Mouse (Mus musculus) left cerebral cortex, adult 9 months (tissue): ENCODE data around the gene H2-M9.

Experiments
- DNase-seq, 2 experiments: peaks; one replicate each; pipeline ENCODE4 v3.0.0; 2022; ENCODE audit warnings: low spot score in 2 of 2

H2-M9 gene

DNA sequence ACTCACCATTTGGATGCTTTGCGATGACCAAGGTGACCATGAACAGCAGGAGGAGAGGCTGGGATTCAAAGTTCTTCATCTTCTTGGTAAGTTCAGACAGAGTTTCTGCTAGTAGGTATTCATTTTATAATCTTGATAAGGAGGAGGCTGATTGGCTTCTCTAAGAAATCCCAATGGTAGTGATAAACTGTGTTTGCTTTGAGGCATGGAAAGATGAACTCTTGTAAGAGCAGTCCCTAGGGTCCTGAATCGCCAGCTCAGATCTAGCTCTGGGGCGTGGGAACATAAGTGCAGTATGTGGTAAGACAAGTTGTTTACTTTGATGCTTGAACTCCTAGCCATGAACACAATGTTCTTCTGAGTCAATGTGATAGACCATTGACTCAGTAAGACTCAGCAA is at the start of gene H2-M9:
Gene H2-M9 (minus strand): TSS at position 101 of the 400 bp plus-strand sequence.
- no peak for DNase-seq

DNA sequence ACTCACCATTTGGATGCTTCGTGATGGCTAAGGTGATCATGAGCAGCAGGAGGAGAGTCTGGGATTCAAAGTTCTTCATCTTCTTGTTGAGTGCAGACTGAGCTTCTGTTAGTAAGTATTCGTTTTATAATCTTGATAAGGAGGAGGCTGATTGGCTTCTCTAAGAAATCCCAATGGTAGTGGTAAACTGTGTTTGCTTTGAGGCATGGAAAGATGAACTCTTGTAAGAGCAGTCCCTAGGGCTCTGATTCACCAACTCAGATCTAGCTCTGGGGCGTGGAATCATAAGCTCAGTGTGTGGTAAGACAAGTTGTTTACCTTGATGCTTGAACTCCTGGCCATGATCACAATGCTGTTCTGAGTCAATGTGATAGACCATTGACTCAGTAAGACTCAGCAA is 29.7 kb upstream of the H2-M9 start, which contains the start of gene H2-M1:
Gene H2-M1 (minus strand): TSS at position 101 of the 400 bp plus-strand sequence.
- no peak for DNase-seq
